Mouse (Mus musculus): ENCODE data around the gene Nat8f2. TPM values are rescaled to one million over a fixed set of nuclear protein-coding genes. Genes with fewer than 3 reads are reported as not detected.

Nat8f2 gene
- polyA plus RNA-seq, 1 experiment from 2014 or later, result not detected

GRCm38 (mm10) chr6:85863840-85864239 lies 5.1 kb downstream of the Nat8f2 start:
- Histone ChIP-seq H3K9ac (ENCODE audit: low read length) (no peak overlapping the region), H3K36me3 (ENCODE audit: control insufficient read depth, insufficient read depth, low read length) (no peaks in the 10 kb centered on the region), H3K4me2 (replicated peaks; ENCODE audit: low read depth) (no peak overlapping the region), H3K9me3 (ENCODE audit: control insufficient read depth, low read length) (no peaks in the 10 kb centered on the region), H3K27me3 (ENCODE audit: control insufficient read depth, insufficient read depth, low read length) (no peaks in the 10 kb centered on the region), H3K4me1 (replicated peaks; ENCODE audit: control insufficient read depth, insufficient read depth) (no peaks in the 10 kb centered on the region), H3K27ac (replicated peaks) (no peak overlapping the region), H3K4me3 (ENCODE audit: low read depth, low read length) (no peak overlapping the region)
- no peak for TF ChIP-seq CTCF (IDR thresholded peaks at IDR 0.05; ENCODE audit: low read depth)
- TF ChIP-seq EP300 (optimal IDR thresholded peaks at IDR 0.05), result no peak
- ATAC-seq (ENCODE audit: low FRiP score, low TSS enrichment) (no peak), DNase-seq (ENCODE audit: low spot score) (no peak)
- 84% methylated on average over 2 of the region's 2 CpGs for WGBS

- no peaks in the 10 kb centered on the region for H3K9me3 ChIP-seq (ENCODE audit: control insufficient read depth, low read length)
- WGBS, result 66% methylated on average over 2 of the region's 2 CpGs
- TF ChIP-seq EP300 (optimal IDR thresholded peaks at IDR 0.05) (no peak), CTCF (IDR thresholded peaks at IDR 0.05; ENCODE audit: low read depth) (no peak)
- ATAC-seq (ENCODE audit: low FRiP score, low TSS enrichment), result no peak
- H3K4me3 ChIP-seq (ENCODE audit: low read depth, low read length), result no peak overlapping the region
- no peak overlapping the region for H3K9ac ChIP-seq (ENCODE audit: low read length)
- H3K4me1 ChIP-seq (replicated peaks; ENCODE audit: control insufficient read depth, insufficient read depth), result no peaks in the 10 kb centered on the region
- H3K36me3 ChIP-seq (ENCODE audit: control insufficient read depth, insufficient read depth, low read length), result no peaks in the 10 kb centered on the region
- no peaks in the 10 kb centered on the region for H3K27me3 ChIP-seq (ENCODE audit: control insufficient read depth, insufficient read depth, low read length)
- DNase-seq (ENCODE audit: low spot score), result no peak
- H3K4me2 ChIP-seq (replicated peaks; ENCODE audit: low read depth), result no peak overlapping the region
- no peak overlapping the region for H3K27ac ChIP-seq (replicated peaks)
Measured at GRCm38 (mm10) chr6:85863136-85863535, 5.8 kb downstream of the Nat8f2 start.

- H3K9me3 ChIP-seq (ENCODE audit: control insufficient read depth, low read length), result no peaks in the 10 kb centered on the region
- no peak for DNase-seq (ENCODE audit: low spot score)
- H3K4me3 ChIP-seq (ENCODE audit: low read depth, low read length), result no peak overlapping the region
- no peaks in the 10 kb centered on the region for H3K4me1 ChIP-seq (replicated peaks; ENCODE audit: control insufficient read depth, insufficient read depth)
- no peaks in the 10 kb centered on the region for H3K36me3 ChIP-seq (ENCODE audit: control insufficient read depth, insufficient read depth, low read length)
- H3K27ac ChIP-seq (replicated peaks), result no peak overlapping the region
- no peak overlapping the region for H3K4me2 ChIP-seq (replicated peaks; ENCODE audit: low read depth)
- 53% methylated on average over 3 of the region's 3 CpGs for whole genome bisulfite sequencing
- ATAC-seq (ENCODE audit: low FRiP score, low TSS enrichment), result no peak
- no peaks in the 10 kb centered on the region for H3K27me3 ChIP-seq (ENCODE audit: control insufficient read depth, insufficient read depth, low read length)
- no peak overlapping the region for H3K9ac ChIP-seq (ENCODE audit: low read length)
- TF ChIP-seq EP300 (optimal IDR thresholded peaks at IDR 0.05), result no peak
- TF ChIP-seq CTCF (IDR thresholded peaks at IDR 0.05; ENCODE audit: low read depth), result no peak
Measured at GRCm38 (mm10) chr6:85862565-85862964, 6.4 kb downstream of the Nat8f2 start.

- Histone ChIP-seq H3K4me1 (replicated peaks; ENCODE audit: control insufficient read depth, insufficient read depth) (no peaks in the 10 kb centered on the region), H3K27ac (replicated peaks) (no peak overlapping the region), H3K36me3 (ENCODE audit: control insufficient read depth, insufficient read depth, low read length) (no peaks in the 10 kb centered on the region), H3K4me3 (ENCODE audit: low read depth, low read length) (no peak overlapping the region), H3K9me3 (ENCODE audit: control insufficient read depth, low read length) (no peaks in the 10 kb centered on the region), H3K9ac (ENCODE audit: low read length) (no peak overlapping the region), H3K4me2 (replicated peaks; ENCODE audit: low read depth) (no peak overlapping the region), H3K27me3 (ENCODE audit: control insufficient read depth, insufficient read depth, low read length) (no peaks in the 10 kb centered on the region)
- DNase-seq (ENCODE audit: low spot score) (no peak), ATAC-seq (ENCODE audit: low FRiP score, low TSS enrichment) (no peak)
- TF ChIP-seq EP300 (optimal IDR thresholded peaks at IDR 0.05), result no peak
- no peak for TF ChIP-seq CTCF (IDR thresholded peaks at IDR 0.05; ENCODE audit: low read depth)
- 90% methylated on average over 3 of the region's 3 CpGs for WGBS
Measured at GRCm38 (mm10) chr6:85861247-85861646, 7.7 kb downstream of the Nat8f2 start.

- 0 out of 2 replicates have a peak, but pooled peaks have one; percentile 53 for ATAC-seq (ENCODE audit: low FRiP score, low TSS enrichment)
- H3K36me3 ChIP-seq (ENCODE audit: control insufficient read depth, insufficient read depth, low read length), result no peaks in the 10 kb centered on the region
- DNase-seq (ENCODE audit: low spot score), result no peak
- H3K4me2 ChIP-seq (replicated peaks; ENCODE audit: low read depth), result no peak overlapping the region
- no peaks in the 10 kb centered on the region for H3K27me3 ChIP-seq (ENCODE audit: control insufficient read depth, insufficient read depth, low read length)
- no peak for TF ChIP-seq CTCF (IDR thresholded peaks at IDR 0.05; ENCODE audit: low read depth)
- TF ChIP-seq EP300 (optimal IDR thresholded peaks at IDR 0.05), result no peak
- H3K4me3 ChIP-seq (ENCODE audit: low read depth, low read length), result no peak overlapping the region
- no peaks in the 10 kb centered on the region for H3K9me3 ChIP-seq (ENCODE audit: control insufficient read depth, low read length)
- 63% methylated on average over 1 of the region's 1 CpGs for WGBS
- H3K4me1 ChIP-seq (replicated peaks; ENCODE audit: control insufficient read depth, insufficient read depth), result no peaks in the 10 kb centered on the region
- H3K27ac ChIP-seq (replicated peaks), result no peak overlapping the region
- H3K9ac ChIP-seq (ENCODE audit: low read length), result no peak overlapping the region
Measured at GRCm38 (mm10) chr6:85856194-85856678, 12.7 kb downstream of the Nat8f2 start.

- no peaks in the 10 kb centered on the region for H3K4me1 ChIP-seq (replicated peaks; ENCODE audit: control insufficient read depth, insufficient read depth)
- DNase-seq (ENCODE audit: low spot score), result no peak
- no peak overlapping the region for H3K4me3 ChIP-seq (ENCODE audit: low read depth, low read length)
- WGBS, result 70% methylated on average over 3 of the region's 3 CpGs
- no peak overlapping the region for H3K9ac ChIP-seq (ENCODE audit: low read length)
- H3K9me3 ChIP-seq (ENCODE audit: control insufficient read depth, low read length), result no peaks in the 10 kb centered on the region
- H3K4me2 ChIP-seq (replicated peaks; ENCODE audit: low read depth), result no peak overlapping the region
- H3K27me3 ChIP-seq (ENCODE audit: control insufficient read depth, insufficient read depth, low read length), result no peaks in the 10 kb centered on the region
- H3K36me3 ChIP-seq (ENCODE audit: control insufficient read depth, insufficient read depth, low read length), result no peaks in the 10 kb centered on the region
- TF ChIP-seq EP300 (optimal IDR thresholded peaks at IDR 0.05), result no peak
- no peak overlapping the region for H3K27ac ChIP-seq (replicated peaks)
- no peak for ATAC-seq (ENCODE audit: low FRiP score, low TSS enrichment)
Measured at GRCm38 (mm10) chr6:85853481-85853880, 15.5 kb downstream of the Nat8f2 start.

Data from stomach, postnatal 0 days (tissue).